Mouse (Mus musculus) stomach, postnatal 0 days (tissue): Measurements from ENCODE around the gene Fgfr2.

Experiments
- CTCF ChIP-seq: IDR thresholded peaks from 2 replicates; pipeline ENCODE4 v1.5.1; 2016; ENCODE audit warnings: antibody characterized with exemption, low read depth, mild to moderate bottlenecking, moderate library complexity
- EP300 ChIP-seq: optimal IDR thresholded peaks from 2 replicates; pipeline ENCODE3; 2016; ENCODE audit warnings: antibody characterized with exemption

- peak; percentile 47 for TF ChIP-seq CTCF
- no peak for TF ChIP-seq EP300
These were observed 1365.2 kb downstream of the Fgfr2 start for GRCm38 (mm10) chr7:131757922-131758321.
